Mouse (Mus musculus): ENCODE results near the gene Wdr18. TPM values are rescaled to one million over a fixed set of nuclear protein-coding genes. Genes with fewer than 3 reads are reported as not detected.

Gene Wdr18
- polyA plus RNA-seq, 1 experiment: 32.2 TPM

- Histone ChIP-seq H3K4me1 (ENCODE audit: control insufficient read depth, insufficient read depth, low read length) (peaks cover 22% of the 10 kb centered on the region), H3K4me3 (ENCODE audit: insufficient read depth, low read length) (0 out of 2 replicates have a peak overlapping the region, but pooled peaks have one; percentile 4), H3K27ac (ENCODE audit: insufficient read depth, low read depth, low read length) (peak overlapping the region; percentile 90)
- TF ChIP-seq CTCF (IDR thresholded peaks at IDR 0.05; ENCODE audit: low read depth, low read length) (no peak), POLR2A (IDR thresholded peaks at IDR 0.05; ENCODE audit: borderline replicate concordance, low read depth, low read length) (0 out of 2 replicates have a peak, but pooled peaks have one; percentile 36)
Measured at GRCm38 (mm10) chr10:79994397-79995115, 34.6 kb downstream of the Wdr18 start.

DNA sequence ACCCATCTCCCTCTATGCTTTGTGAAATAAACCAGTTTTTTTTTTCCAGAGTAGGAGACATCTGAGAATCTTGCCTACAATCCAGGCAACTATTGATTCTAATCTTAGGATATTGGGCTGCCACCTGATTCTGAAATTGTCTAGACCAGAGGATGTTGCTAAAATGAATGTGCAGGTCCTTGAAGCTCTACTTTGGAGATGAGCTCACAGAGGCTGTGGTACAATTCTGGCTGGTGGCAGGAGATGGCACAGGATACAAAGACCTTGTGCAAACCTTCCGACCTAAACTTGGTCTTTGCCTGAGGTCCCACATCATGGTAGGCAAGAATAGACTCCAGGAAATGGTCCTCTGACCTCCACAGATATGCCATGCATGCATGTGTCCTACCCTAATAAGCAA lies 35.7 kb downstream of the Wdr18 start:
- TF ChIP-seq CTCF (IDR thresholded peaks at IDR 0.05; ENCODE audit: low read depth, low read length) (no peak), POLR2A (IDR thresholded peaks at IDR 0.05; ENCODE audit: borderline replicate concordance, low read depth, low read length) (no peak)
- Histone ChIP-seq H3K4me1 (ENCODE audit: control insufficient read depth, insufficient read depth, low read length) (peaks cover 22% of the 10 kb centered on the region), H3K4me3 (ENCODE audit: insufficient read depth, low read length) (peak overlapping the region; percentile 16; the same call in 1 of the 2 replicates), H3K27ac (ENCODE audit: insufficient read depth, low read depth, low read length) (0 out of 2 replicates have a peak overlapping the region, but pooled peaks have one; percentile 0)

GRCm38 (mm10) chr10:79996272-79997033 lies 36.5 kb downstream of the Wdr18 start, which contains the start of gene Abca7:
Abca7 (plus strand) TSS chr10:79996494.
- peak within 1 kb of the TSS; percentile 70 for H3K4me3 ChIP-seq (ENCODE audit: insufficient read depth, low read length)
- peaks cover 22% of the 10 kb centered on the region for H3K4me1 ChIP-seq (ENCODE audit: control insufficient read depth, insufficient read depth, low read length)
- peak within 1 kb of the TSS; percentile 11 for H3K27ac ChIP-seq (ENCODE audit: insufficient read depth, low read depth, low read length)
- TF ChIP-seq POLR2A (IDR thresholded peaks at IDR 0.05; ENCODE audit: borderline replicate concordance, low read depth, low read length): no peak
- TF ChIP-seq CTCF (IDR thresholded peaks at IDR 0.05; ENCODE audit: low read depth, low read length): no peak

DNA sequence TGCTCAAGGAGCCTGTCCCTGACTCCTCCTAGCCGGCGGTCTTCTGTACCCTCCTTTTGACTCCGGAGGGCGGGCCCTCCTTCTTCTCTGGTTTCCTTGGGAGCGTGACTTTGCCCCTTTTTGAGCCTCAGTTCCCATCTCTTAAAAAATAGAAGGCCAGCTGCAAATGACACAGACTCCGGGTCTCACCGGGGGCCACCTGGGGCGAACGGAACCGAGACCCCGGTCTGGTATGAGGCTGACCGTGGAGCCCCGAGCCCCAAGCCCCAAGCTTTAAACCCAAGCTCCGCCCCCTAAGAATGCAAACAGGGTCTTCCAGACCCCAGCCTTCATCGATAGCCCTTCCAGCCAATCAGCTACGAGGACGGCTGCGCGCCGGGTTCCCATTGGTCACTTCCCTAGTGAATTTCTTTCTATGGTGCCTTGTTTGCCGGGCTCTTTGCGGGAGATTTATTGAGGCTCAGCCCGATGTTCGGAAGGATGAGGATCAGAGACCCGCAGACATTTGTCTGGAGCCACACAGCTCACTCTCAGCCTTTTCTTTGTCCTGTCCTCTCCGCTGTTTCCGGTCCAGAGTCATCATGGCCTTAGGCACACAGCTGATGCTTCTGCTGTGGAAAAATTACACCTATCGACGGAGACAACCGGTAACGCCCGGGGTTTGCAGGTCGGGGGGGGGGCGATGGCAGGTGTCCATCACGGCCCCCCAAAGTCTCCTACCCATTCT lies 37.2 kb downstream of the Wdr18 start:
- peaks cover 22% of the 10 kb centered on the region for H3K4me1 ChIP-seq (ENCODE audit: control insufficient read depth, insufficient read depth, low read length)
- H3K4me3 ChIP-seq (ENCODE audit: insufficient read depth, low read length): peak overlapping the region; percentile 70
- TF ChIP-seq CTCF (IDR thresholded peaks at IDR 0.05; ENCODE audit: low read depth, low read length) (no peak), POLR2A (IDR thresholded peaks at IDR 0.05; ENCODE audit: borderline replicate concordance, low read depth, low read length) (no peak)
- peak overlapping the region; percentile 11; the same call in 1 of the 2 replicates for H3K27ac ChIP-seq (ENCODE audit: insufficient read depth, low read depth, low read length)

- TF ChIP-seq CTCF (IDR thresholded peaks at IDR 0.05; ENCODE audit: low read depth, low read length): no peak
- no peak for TF ChIP-seq POLR2A (IDR thresholded peaks at IDR 0.05; ENCODE audit: borderline replicate concordance, low read depth, low read length)
- H3K4me3 ChIP-seq (ENCODE audit: insufficient read depth, low read length): no peak overlapping the region
- no peak overlapping the region for H3K27ac ChIP-seq (ENCODE audit: insufficient read depth, low read depth, low read length)
- H3K4me1 ChIP-seq (ENCODE audit: control insufficient read depth, insufficient read depth, low read length): peaks cover 22% of the 10 kb centered on the region
Measured at GRCm38 (mm10) chr10:79997819-79998218, 37.9 kb downstream of the Wdr18 start.

DNA sequence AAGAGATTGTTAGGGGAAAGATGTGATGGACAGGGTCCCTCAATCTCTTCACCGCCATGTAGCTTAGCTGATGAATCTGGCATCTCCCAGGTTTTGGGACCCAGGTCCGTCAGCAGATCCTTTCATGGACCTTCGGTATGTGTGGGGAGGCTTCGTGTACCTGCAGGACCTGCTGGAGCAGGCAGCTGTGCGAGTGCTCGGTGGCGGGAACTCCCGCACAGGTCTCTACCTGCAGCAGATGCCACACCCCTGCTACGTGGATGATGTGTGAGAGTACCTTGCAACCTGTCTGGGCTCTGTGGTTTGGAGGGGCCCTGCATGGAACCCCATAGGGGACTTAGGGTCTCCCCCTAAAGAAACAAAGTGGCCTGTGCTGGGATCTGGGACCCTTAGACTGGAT lies 42.0 kb downstream of the Wdr18 start:
- TF ChIP-seq CTCF (IDR thresholded peaks at IDR 0.05; ENCODE audit: low read depth, low read length): no peak
- no peak for TF ChIP-seq POLR2A (IDR thresholded peaks at IDR 0.05; ENCODE audit: borderline replicate concordance, low read depth, low read length)
- Histone ChIP-seq H3K4me3 (ENCODE audit: insufficient read depth, low read length) (no peak overlapping the region), H3K27ac (ENCODE audit: insufficient read depth, low read depth, low read length) (no peak overlapping the region), H3K4me1 (ENCODE audit: control insufficient read depth, insufficient read depth, low read length) (no peaks in the 10 kb centered on the region)

DNA sequence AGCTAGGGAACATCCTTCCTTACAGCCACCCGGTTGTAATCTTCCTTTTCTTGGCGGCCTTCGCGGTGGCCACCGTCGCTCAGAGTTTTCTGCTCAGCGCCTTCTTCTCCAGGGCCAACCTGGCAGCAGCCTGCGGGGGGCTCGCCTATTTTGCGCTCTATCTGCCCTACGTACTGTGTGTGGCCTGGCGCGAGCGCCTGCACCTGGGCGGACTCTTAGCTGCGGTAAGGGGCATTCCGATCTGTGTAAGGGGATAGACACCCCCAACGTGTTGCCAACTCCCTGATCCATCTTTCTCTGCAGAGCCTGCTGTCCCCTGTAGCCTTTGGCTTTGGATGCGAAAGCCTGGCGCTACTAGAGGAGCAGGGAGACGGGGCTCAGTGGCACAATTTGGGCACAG lies 42.9 kb downstream of the Wdr18 start:
- Histone ChIP-seq H3K4me1 (ENCODE audit: control insufficient read depth, insufficient read depth, low read length) (no peaks in the 10 kb centered on the region), H3K27ac (ENCODE audit: insufficient read depth, low read depth, low read length) (no peak overlapping the region), H3K4me3 (ENCODE audit: insufficient read depth, low read length) (no peak overlapping the region)
- TF ChIP-seq CTCF (IDR thresholded peaks at IDR 0.05; ENCODE audit: low read depth, low read length): no peak
- TF ChIP-seq POLR2A (IDR thresholded peaks at IDR 0.05; ENCODE audit: borderline replicate concordance, low read depth, low read length): no peak

DNA sequence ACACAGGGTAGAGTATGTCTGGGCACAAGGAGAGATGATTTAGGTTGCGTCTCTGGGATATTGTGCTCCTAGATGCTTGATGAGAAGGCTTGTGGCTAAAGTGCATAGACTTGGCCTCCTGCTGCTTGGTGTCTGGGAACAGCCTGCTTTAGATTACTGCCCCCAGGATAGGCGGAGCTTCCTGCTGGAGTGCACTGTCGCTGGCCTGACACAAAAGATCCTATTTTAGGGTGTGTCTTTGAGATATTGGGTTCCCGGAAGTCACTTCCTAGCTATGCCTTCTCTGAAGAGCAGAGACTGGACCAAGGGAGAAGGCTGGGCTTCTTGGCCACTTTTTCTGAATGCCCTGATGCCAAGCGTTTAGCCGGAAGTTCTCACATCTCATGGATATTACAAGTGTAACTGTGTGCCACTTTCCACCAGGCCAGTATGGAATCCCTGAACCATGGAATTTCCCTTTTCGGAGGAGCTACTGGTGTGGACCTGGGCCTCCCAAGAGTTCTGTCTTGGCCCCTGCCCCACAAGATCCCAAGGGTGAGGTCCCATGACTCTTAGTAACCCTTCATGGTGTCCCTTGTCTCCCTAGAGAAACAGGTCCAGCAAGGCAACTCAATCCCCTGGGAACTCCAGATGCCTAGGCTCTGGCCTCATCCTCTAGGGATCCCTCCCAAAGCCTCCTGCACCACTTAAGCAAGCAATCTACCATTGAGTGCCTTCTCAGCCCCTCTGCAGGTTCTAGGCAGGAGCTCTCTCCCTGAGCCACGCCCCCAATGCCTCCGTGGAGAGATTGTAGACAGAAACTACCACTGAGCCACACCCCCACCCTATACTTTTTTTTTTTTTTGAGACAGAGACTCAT lies 43.7 kb downstream of the Wdr18 start:
- no peak overlapping the region for H3K4me3 ChIP-seq (ENCODE audit: insufficient read depth, low read length)
- H3K4me1 ChIP-seq (ENCODE audit: control insufficient read depth, insufficient read depth, low read length): no peaks in the 10 kb centered on the region
- TF ChIP-seq POLR2A (IDR thresholded peaks at IDR 0.05; ENCODE audit: borderline replicate concordance, low read depth, low read length) (no peak), CTCF (IDR thresholded peaks at IDR 0.05; ENCODE audit: low read depth, low read length) (no peak)
- no peak overlapping the region for H3K27ac ChIP-seq (ENCODE audit: insufficient read depth, low read depth, low read length)

DNA sequence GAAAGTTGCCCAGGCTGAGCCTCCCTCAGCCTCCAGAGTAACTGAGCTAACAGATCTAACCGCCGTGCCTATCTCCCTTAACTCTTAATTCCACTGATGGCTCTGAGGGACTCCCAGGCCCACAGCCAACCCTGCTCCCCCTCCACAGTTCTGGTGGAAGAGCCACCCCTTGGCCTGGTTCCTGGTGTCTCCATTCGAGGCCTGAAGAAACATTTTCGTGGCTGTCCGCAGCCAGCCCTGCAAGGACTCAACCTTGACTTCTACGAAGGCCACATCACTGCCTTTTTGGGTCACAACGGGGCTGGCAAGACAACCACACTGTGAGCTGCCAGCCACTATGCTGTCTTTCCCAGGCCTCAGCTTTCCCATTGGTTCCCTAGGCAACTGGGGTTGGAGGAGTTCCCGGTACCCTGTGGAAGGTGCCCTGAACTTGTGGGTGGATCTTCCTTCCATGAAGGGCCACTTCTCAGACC lies 44.3 kb downstream of the Wdr18 start:
- H3K4me3 ChIP-seq (ENCODE audit: insufficient read depth, low read length): no peak overlapping the region
- H3K4me1 ChIP-seq (ENCODE audit: control insufficient read depth, insufficient read depth, low read length): no peaks in the 10 kb centered on the region
- TF ChIP-seq POLR2A (IDR thresholded peaks at IDR 0.05; ENCODE audit: borderline replicate concordance, low read depth, low read length): no peak
- TF ChIP-seq CTCF (IDR thresholded peaks at IDR 0.05; ENCODE audit: low read depth, low read length): no peak
- H3K27ac ChIP-seq (ENCODE audit: insufficient read depth, low read depth, low read length): no peak overlapping the region
